Mouse (Mus musculus) ES-CJ7 (cell line): ENCODE measurements around the gene Zpld1.

Source experiments
- DNase-seq: peaks from one replicate; pipeline ENCODE4 v3.0.0; 2011; ENCODE audit warnings: low read depth, low spot score

The Zpld1 gene

GRCm38 (mm10) chr16:55297886-55298285, at the start of gene Zpld1:
Zpld1 (minus strand) TSS chr16:55297986.
- no peak for DNase-seq

GRCm38 (mm10) chr16:55345644-55346043, 47.9 kb upstream of the Zpld1 start:
- DNase-seq, result no peak

- DNase-seq, result no peak
These were observed 24.0 kb upstream of the Zpld1 start for GRCm38 (mm10) chr16:55321542-55322514.

GRCm38 (mm10) chr16:55316996-55317395, 19.2 kb upstream of the Zpld1 start:
- no peak for DNase-seq

- no peak for DNase-seq
These were observed 14.3 kb upstream of the Zpld1 start for GRCm38 (mm10) chr16:55312106-55312505.

DNA sequence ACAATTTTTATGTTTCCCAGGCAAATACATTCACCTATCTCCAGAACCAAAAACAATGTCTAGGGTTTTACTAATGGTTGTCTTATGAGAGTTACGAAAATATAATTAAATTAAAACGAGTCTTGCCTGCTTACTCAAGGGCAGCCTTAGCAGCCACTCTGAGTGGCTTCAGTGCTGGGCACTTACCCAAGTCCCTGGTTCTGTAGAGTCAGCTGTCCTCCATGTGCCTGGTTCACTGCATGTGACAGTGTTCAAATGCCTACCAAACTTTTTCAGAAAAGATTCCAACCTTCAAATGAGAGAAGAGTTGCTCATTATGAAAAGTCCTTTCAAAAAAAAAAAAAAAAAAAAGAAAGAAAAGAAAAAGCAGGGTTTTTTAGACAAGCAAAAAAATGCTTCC, 15.1 kb downstream of the Zpld1 start:
- DNase-seq, result no peak

DNA sequence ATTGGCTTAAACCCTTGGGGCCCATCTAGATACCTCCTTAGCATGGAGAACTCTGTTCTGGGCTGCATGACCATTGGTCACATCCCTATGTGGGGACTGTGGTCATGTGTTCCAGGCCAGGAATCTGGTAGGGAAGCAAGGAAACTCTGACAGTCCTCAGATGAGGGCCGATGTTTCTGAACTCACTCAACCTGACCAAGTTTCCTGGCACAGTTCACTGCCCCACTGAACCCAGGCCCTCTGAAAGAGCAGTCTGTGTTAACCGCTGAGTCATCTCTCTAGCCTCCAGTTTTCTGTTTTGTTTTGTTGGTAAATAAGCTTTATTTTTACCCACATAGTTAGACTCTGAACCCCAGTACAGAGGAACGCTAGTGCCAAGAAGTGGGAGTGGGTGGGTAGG, 20.3 kb downstream of the Zpld1 start:
- DNase-seq, result no peak

- no peak for DNase-seq
These were observed 32.5 kb downstream of the Zpld1 start for GRCm38 (mm10) chr16:55265281-55265680.

DNA sequence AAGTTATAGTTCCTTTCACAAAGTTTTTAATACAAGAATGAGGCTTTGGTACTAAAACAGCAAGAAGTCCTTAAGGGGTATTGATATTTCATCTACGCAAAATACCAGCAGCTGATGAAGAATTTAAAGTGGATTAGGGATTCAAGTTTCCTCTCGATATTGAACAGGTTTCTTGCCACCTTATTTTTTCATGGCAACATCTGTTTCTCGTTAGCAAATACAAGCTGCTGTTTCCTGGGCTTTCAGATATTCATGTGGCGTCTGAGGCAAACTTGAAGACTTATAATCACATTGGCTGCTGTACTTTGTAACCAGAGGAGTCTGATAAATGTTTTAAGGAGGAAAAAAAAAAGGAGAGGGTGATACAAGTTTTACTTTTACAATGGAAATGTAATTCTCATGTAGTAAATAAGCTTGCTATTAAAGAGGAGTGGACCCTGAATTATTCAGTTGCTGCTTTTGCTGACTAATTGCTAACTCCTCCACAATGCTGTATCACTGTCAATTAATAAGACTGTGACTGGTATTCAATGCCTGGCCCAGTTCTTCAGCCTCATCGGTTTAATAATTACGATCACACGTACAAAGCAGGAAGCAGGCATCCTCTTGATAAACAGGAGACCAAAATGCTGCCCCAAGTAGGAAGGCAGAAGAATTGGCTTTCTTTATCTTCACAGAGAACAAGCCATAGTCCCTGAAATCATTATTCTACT, 36.8 kb downstream of the Zpld1 start:
- DNase-seq, result no peak

DNA sequence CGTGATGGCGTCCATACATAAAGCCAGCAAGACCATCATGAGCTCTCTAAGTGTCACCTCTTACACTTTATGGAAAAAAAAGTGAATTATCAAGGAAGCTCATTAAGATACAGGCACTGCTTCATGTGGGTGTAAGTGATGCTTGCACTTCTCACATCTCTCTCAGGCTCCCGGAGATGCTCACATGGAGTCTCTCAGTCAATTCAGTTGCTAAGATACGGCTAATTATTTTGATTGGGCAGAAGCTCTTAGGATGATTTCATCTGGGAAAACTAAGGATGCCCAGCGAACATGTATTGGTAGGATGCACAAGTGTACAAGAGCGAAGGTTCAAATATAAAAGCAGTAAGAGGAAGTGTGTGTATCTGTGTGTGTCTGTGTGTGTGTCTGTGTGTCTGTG, 38.1 kb downstream of the Zpld1 start:
- DNase-seq, result no peak

DNA sequence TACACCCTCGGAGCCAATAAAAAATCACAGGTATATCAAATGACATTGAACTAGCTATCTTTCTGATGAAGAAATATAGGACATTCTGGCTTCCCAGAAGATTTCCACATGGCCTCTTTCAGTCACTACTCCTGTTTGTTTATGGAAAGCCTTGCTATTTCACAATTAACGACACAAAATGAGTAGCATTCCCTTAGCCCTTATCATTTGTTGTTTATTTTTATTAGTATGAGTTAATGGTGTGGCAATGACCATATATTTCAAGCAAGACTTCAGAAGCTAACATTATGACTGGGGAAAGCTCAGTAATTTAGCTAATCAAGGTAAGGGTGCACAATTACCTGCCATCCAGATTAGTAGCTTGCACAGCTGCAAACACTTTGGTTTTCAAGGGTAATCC, 56.8 kb downstream of the Zpld1 start:
- no peak for DNase-seq

GRCm38 (mm10) chr16:55228995-55229622, 68.7 kb downstream of the Zpld1 start:
- DNase-seq, result no peak

- no peak for DNase-seq
These were observed 93.8 kb downstream of the Zpld1 start for GRCm38 (mm10) chr16:55203945-55204344.

DNA sequence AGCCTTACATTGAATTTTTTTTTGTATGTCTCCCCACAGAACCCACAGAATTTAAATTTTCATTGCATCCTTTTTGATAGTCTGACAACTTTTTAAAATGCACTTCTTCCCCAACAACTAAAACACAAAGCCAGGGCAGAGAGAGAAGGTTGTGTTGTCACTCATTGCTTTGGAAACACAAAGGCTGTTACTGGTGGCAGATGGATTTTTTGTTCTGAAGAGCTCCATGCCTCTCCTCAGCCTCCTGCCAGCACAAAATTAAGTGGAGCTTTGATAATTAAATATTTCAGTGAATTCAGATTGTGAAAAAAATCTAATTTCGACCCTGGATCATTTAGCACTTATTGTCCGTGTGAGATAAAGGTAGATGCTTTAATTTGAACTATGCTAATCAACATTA, 107.4 kb downstream of the Zpld1 start:
- DNase-seq, result no peak

GRCm38 (mm10) chr16:55185370-55185769, 112.4 kb downstream of the Zpld1 start:
- DNase-seq, result no peak
